Mouse (Mus musculus) MEL-GATA-1-ER (cell line): Measurements from ENCODE around the gene Slc25a45.

Experiments
- DNase-seq: peaks from one replicate; pipeline ENCODE4 v3.0.0-alpha.2; 2012; ENCODE audit warnings: low read depth; ENCODE audit errors: extremely low read depth

Slc25a45 gene

DNA sequence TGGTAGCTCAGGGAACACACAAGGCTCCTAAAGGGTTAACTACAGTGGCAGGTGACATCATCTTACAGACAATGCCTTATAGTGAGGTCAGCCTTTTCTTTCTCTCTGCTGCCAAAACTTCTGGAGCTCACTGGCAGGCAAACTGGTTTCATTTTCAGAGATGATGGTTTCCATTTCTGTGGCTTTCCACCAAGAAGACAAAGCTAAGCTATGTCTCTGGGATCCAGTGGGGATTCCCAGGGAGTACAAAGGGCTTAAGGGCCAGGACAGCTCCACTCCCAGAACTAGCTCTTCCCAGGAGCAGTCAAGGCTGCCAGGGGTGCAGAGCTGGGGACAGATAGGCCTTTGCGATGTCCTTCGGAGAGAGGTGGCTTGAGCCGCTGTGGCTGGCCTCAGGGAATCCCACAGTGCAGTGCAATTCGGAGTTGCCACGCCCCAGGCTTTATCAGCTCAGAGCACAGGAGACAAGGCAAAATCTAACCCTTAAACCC is 26.1 kb upstream of the Slc25a45 start:
- no peak for DNase-seq

GRCm38 (mm10) chr19:5852035-5852722 is 25.4 kb upstream of the Slc25a45 start:
- no peak for DNase-seq

- no peak for DNase-seq
Measured at GRCm38 (mm10) chr19:5856604-5857003, 21.0 kb upstream of the Slc25a45 start.

DNA sequence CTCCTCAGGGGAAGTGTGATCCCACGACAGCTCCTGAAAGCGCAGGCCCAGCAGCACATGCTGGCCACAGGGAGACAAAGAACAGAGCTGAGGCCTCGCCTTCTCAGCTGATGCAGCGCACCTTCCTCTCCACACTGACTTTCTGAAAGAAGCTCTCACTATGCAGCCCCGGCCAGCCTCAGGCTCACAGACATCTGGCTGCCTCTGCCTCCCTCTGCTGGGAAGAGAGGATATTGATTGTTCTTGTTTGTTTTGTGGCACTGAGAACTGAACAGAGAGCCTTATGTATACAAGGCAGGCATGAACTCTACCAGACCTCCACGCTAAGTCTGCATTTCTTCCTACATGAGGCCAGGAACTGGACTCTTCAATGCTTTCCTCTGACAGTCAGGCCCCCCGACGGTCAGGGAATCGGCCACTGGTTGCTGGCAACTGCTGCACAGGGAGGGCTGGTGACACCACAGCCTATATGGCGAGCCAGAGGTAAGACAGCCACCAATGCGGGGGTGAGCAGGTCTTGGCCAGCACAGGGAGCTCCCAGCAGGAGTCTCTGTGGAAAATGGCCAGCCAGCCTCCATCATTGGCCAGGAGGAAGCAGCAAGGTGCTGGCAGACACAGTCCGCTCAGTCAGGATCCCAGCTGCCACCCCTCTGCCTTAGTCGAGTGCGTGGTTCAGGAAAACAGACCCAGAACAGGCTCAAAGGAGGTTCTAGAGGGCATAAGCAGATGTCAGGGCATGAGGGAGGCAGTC is 15.1 kb upstream of the Slc25a45 start:
- no peak for DNase-seq

- DNase-seq, result no peak
Measured at GRCm38 (mm10) chr19:5863776-5864175, 13.8 kb upstream of the Slc25a45 start.

- DNase-seq, result no peak
Measured at GRCm38 (mm10) chr19:5864710-5865398, 12.8 kb upstream of the Slc25a45 start.

DNA sequence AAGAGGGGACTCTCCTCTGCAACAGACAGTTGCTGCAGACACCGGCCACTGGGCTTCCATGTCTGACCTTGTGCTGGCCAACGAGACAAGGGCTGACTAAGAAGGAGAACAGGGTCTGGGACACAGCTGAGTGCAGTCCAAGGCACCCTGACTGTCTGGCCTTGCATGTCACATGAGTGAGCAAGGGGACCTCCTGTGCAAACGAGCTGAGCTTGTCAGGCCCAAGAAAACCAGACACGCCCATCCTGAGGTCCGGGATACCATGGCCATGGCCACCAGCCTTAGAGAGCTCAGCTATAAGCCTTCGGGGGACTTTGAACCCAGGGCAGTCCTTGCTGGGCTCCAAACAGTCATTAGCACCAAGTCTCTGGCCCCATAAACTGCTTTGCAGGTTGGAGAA is 9.5 kb upstream of the Slc25a45 start:
- DNase-seq, result no peak

- DNase-seq, result no peak
Measured at GRCm38 (mm10) chr19:5871273-5871672, 6.3 kb upstream of the Slc25a45 start.

DNA sequence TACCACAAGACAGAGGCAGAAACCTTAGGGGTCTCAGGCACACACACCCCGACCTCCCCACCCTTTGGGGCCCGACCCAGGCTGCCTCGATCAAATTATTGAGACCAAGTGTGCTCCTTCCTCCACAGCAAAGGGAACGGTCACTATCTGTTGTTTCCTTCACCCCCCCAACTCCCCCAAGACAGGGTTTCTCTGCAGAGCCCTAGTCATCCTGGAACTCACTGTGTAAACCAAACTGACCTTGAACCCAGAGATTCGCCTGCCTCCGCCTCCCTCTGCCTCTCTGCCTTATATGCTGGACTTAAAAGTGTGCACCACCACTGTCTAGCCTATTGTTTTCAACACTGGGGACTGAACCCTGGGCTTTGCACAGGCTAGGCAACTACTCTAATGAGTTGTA is 5.9 kb upstream of the Slc25a45 start:
- DNase-seq, result no peak

DNA sequence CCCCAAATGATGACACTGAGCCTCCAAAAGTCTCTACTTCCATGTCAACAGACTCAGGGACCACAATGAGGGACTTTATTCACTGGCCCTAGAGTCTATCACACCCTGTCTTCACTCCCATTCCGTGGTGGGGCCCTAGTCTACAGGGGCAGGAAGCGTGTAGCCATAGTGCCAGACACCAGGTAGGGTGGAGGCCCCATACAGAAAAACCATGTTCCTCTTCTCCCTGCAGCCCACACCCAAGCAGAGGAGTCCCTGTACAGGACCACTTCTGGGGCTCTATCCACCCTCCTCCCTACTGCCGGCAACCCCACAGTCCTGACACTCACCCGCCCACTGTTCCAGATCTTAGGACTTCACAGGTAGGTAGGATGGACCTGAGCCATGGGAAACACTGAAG is 5.1 kb upstream of the Slc25a45 start:
- no peak for DNase-seq

- DNase-seq, result no peak
Measured at GRCm38 (mm10) chr19:5872931-5873556, 4.6 kb upstream of the Slc25a45 start.

DNA sequence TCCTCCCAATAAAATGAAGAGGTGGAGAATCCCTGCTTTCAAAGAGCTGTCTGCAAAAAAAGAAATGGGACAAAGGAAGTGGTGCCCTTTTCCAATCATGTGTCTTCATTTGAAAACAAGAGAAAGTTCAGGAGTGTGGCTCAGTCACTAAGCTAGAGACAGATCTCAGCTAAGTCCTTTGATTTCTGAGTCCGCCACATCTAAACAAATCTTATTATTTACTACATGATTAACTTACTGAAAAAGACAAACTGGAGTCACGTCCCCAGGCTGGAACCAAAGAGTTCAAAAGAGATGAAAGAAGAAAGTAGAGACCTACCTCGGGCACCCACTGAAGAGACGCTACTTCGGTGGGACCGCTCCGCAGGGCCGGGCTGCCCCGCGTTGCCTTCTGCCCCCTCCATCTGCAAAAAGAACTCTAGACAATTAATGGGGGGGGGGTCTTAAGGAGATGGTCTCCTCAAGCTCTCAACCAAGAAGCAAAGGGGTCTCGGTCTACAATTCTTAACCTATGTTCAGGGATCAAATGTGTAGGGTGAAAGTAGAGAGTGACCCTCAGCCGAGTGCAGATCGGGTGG is 3.1 kb upstream of the Slc25a45 start:
- no peak for DNase-seq

- DNase-seq, result peak; percentile 92
Measured at GRCm38 (mm10) chr19:5874969-5875480, 2.6 kb upstream of the Slc25a45 start, which contains the start of gene Frmd8. Gene Frmd8, minus strand, starts transcription at chr19:5875274.

DNA sequence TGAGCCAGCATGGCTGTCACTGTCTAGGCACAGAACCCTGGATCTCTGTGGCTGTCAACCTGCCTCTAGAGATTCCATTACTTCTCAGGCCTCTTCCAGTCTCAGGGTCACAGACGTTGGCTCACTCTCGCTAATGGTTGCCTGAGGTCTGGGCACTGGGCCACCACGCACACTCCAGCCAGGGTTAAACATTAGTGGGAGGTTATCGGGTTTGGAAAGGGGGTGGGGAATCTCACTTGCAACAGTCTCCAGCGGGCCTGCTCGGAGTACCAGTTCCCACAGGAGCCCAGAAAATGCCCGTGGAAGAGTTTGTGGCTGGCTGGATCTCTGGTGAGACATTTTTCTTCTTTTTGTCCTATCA is 734 bp downstream of the Slc25a45 start:
- no peak for DNase-seq

GRCm38 (mm10) chr19:5878916-5879315 is 1.3 kb downstream of the Slc25a45 start:
- DNase-seq, result no peak

- no peak for DNase-seq
Measured at GRCm38 (mm10) chr19:5879735-5880134, 2.1 kb downstream of the Slc25a45 start.

DNA sequence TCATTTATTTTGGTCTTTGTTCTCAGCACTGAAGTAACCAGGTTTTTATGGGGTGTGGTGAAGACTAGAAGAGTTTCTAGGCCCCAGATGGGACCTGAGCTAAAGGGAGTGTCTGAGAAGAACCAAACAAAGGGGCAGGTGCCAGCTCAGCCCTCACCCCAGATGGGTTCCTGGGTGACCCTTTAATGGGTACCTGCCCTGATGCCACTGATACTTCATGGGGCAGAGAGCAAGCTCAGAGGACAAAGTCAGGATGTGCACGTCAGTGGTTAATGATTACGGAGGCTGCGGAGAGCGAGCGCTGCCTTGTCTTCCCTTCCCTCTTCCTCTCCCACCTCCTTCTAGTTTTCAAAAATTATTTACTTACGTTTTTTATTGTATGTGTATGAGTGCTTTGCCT is 3.5 kb downstream of the Slc25a45 start:
- DNase-seq, result no peak

DNA sequence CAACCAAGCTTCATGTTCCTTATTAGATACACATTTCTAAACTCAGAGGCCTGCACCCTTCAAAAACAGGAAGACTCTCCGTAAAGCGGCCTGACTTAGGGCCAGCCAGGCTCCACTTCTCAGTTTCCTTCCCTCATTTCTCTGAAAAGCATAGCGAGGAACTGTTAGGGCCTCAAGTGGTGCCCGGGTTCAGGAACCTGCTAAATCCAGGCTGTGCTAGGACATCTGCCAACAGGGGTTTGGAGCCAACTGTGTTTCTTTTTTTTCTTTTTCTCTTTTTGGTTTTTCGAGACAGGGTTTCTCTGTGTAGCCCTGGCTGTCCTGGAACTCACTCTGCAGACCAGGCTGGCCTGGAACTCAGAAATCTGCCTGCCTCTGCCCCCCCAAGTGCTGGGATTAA is 4.5 kb downstream of the Slc25a45 start:
- DNase-seq, result peak; percentile 49

DNA sequence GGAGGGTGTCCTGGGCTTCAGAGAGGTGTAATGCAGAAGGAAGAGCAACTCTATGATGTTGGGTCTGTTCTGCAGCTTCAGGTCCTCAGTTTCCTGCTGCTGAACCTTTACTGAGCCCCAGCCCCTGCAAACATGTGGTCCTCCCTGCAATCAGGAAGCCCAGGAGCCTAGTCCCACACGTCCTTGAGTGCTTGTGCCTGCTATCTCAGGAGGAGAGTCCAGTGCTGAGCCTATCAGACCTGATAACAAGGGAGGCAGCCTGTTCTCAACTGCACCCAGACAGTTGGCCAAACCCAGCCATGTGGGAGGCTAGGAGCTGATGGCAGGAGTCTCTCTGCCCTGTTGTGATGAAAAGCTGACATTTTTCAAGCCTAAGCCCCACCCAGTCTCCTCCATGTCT is 6.3 kb downstream of the Slc25a45 start:
- peak; percentile 50 for DNase-seq

DNA sequence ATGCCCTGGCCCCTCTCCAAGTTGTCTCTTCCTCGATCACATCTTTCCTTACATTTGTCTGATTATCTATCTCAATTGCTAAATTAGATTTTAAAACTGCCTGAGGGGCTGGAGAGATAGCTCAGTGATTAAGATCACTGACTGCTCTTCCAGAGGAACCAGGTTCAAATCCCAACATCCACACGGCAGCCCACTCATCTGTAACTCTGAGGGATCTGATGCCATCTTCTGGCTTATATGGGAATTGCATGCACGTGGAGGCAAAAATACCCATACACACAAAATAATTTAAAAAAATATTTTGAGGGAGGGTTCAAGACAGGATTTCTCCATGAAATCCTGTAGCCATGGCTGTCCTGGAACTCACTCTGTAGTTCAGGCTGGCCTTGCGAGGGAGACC is 8.2 kb downstream of the Slc25a45 start:
- no peak for DNase-seq

DNA sequence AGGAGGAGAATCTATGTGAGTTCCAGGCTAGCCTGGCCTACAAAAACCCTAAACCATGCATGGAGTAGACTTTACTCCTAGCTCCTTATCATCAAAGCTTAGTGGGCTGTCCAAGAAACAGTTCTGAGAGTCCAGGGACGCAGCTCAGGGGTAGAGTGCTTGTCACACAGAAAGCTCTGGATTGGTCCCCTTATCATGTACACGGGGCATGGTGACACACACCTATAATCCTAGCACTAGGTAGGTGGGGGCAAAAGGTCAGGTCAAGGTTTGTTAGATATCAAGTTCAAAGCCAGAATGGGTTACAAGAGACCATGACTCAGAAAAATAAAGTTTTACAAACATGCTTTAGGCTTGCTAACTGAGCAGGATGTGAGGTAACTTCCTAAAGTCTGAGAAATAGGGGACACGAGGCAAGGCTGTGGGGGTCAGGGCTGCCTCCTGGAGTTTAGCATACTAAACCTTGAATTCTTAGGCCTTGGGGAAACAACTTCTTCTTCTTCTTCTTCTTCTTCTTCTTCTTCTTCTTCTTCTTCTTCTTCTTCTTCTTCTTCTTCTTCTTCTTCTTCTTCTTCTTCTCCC is 9.7 kb downstream of the Slc25a45 start:
- DNase-seq, result no peak
